Mouse (Mus musculus): ENCODE measurements at regions not wholly inside any gene's neighbourhood (a gene's known extent, or its start where the extent isn't known, plus 50 kb on each side); places are given as distances from the start of the nearest gene placed in this dataset.

DNA sequence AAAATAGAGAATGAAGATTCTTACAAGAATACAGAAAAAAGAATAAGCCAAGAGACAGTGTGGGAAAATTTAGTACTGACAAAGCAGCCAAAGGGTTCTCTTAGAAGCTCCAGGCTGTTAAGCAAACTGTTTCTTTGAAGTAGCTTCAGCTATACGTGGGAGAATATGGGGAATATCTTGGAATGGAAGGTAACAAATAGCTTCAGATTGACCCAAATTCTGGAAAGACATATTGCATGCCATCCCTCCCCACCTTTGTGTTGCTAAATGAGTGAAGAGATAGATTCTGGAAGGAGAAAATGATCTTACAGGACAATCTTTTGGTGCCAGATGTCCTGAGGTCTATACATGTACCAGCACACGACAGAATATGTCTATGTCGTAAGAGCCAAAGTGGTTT, 591.9 kb upstream of the Cdh6 start:
- no peak for DNase-seq

GRCm38 (mm10) chr15:13764587-13764986, 591.1 kb upstream of the Cdh6 start:
- DNase-seq: no peak

DNA sequence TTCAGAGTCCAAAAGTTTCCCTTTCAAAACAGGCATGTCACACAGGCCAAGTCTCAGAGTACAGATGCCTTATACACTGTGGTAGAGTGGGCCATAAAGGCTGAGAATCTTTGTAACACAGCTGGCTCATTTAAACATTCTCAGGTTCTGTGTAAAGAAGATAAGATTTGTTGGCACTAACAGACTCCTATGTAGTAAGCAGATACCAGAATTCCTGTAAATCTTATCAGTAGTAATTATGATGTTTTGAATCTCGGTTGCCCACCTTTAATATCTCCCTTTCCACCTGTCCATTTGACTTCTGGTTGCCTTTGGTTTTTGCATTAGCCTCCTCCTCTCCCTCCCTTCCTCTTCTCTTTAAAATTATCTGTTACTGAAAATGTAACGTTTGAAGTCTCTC, 573.1 kb upstream of the Cdh6 start:
- no peak for DNase-seq

DNA sequence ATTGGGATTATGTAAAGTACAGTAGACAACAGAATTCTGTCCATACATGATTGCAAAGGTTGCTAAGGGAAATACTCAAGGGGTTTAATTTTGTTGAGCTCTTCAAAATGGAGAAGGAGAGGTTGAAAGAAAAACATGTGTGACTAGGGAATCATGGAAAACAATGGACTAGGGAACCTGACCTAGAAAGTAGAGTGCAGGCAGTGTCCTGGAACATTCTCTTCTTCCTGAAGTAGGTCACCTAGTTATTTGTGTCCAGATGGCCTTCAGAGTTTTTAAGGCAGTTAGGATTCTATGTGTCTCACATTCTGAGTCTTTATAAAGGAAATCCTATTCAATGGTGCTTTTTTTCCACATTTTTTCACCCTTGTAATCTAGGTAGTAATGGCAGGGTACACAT, 532.8 kb upstream of the Cdh6 start:
- DNase-seq: no peak

DNA sequence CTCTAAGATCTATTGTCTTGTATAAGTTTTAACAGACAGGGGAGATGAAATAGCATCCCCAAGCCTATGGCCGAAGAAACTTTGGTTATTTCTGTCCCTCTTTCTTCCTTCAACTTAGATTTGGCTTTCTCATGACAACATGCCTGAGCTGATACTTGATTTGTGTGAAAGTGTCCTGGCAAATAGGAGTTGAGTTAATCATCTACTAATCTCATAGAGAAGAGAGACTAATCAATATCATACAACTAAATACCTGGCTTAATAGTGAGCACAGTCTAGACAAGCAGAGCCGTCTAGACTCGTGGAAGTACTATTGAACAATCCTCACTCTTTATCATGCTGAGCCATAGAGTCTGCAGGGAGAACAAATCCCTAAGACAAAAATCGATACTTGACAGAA, 531.7 kb upstream of the Cdh6 start:
- DNase-seq: no peak

GRCm38 (mm10) chr15:13668193-13668592, 494.7 kb upstream of the Cdh6 start:
- no peak for DNase-seq

DNA sequence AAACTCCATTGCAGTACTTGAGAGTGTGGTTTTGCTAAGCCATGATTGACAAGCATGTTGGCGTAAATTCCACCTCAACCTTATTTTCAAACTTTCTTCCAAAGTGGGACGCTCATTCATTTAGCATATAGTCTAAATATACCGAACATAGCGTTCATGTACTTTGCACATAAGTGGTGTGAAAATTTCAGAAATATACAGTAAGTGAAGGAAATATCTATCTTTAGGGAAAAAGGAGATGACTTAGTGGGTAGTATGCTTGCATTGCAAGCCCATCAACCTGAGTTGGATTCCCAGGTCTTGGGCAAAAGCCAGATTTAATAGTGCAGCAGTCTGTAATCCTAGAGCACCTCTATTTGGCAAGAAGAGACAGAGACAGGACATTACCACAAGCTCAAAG, 493.8 kb upstream of the Cdh6 start:
- DNase-seq: no peak

GRCm38 (mm10) chr15:13662275-13662674, 488.8 kb upstream of the Cdh6 start:
- no peak for DNase-seq

DNA sequence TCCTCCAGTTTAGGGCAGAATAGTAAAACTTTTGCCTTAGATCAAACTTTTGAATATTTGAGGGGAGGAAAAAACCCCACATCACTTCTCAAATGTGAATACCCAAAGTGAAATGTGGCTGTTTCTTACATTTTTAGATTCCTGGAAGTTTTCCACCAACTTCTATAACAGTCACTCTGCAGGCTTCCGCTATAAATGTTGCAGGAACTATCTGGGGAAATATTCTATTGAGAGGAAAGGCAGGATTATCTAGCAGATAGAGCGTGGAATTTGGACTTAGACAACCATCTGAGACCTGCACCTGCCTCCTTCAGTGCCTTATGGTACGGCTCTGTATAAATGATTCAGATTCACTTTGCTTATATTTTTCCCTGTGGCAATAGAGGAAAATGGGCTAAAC, 481.6 kb upstream of the Cdh6 start:
- no peak for DNase-seq

GRCm38 (mm10) chr15:13635346-13635940, 462.0 kb upstream of the Cdh6 start:
- peak; percentile 3 for DNase-seq

- DNase-seq: no peak
Observed at GRCm38 (mm10) chr15:13602133-13602532, 428.7 kb upstream of the Cdh6 start.

- no peak for DNase-seq
Observed at GRCm38 (mm10) chr15:13597856-13598255, 424.4 kb upstream of the Cdh6 start.

GRCm38 (mm10) chr15:13593823-13594222, 420.3 kb upstream of the Cdh6 start:
- no peak for DNase-seq

- DNase-seq: no peak
Observed at GRCm38 (mm10) chr15:13590864-13591263, 417.4 kb upstream of the Cdh6 start.

DNA sequence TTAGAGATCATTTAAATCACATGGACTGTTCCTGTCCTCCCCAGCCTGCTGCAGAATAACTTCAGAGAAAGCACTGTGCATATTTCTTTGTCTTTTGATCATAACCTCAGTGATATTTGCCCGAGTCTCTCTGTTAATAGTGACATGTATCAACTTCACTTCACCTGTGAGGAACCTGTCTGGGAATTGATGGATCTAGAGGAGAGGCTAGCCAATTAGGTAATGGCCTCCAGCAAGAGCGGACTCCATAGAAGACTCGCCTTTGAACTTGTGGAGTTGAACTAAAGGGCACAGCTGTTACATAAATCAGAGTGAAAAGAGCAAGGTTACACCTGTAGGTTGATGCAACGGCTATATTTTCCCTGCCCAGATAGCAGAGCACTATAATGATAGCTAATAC, 409.8 kb upstream of the Cdh6 start:
- no peak for DNase-seq

DNA sequence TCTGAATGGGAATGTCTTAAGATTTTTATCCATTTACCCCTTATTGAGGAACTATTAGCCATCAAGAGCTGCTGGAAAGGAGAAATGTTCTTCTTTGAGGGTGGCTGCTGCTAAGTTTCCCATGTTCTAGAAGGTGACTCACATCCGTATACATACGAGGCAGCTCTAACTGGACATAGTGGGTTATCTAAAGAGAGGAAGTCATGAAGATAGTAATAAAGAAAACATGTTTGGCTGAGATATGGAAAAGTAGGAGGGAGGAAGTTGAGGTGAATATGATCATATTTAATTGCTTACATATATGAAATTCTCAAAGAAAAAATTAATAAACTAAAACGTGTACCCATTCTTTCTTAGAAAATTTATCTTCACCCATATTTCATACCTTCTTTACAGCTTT, 408.7 kb upstream of the Cdh6 start:
- no peak for DNase-seq

DNA sequence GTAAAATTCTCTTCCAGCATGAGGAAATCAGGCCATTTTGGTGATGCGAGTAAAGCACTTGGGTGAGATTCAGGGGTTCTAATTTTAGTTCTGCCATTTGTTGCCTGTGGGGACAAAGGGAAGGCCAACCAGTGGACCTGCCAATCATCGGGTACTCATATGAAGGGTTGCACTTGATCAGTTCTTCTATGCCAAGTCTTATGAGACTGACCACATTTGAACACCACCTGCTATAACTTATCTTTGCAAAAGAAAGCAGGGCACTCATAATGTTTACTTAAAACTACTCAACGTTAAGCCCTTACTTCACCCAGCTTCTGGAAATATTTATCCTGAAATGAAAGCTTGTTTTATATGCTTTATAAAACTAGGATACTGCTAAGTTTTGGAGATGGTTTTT, 400.1 kb upstream of the Cdh6 start:
- DNase-seq: no peak

GRCm38 (mm10) chr15:13560920-13561319, 387.4 kb upstream of the Cdh6 start:
- DNase-seq: no peak

GRCm38 (mm10) chr15:13549207-13549837, 375.8 kb upstream of the Cdh6 start:
- DNase-seq: no peak

DNA sequence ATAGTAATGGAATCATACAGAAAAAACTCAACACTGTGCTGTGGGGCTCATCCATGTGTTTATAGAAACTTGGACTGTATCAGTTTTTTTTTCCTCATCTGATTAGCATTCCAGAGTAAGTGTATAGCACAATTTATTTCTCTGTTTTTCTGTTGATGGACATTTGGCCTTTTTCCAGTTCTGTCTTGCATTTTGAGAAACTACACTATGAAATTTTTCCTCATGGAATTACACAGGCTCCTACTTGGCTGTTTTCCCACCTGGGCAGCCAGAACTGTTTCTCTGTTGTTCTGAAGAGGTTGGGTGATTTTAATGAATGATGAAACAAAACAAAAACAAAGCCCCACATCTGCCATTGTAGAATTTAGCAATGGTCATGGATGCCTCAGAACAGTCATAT, 366.6 kb upstream of the Cdh6 start:
- no peak for DNase-seq

- DNase-seq: no peak
Observed at GRCm38 (mm10) chr15:13534017-13534416, 360.5 kb upstream of the Cdh6 start.

DNA sequence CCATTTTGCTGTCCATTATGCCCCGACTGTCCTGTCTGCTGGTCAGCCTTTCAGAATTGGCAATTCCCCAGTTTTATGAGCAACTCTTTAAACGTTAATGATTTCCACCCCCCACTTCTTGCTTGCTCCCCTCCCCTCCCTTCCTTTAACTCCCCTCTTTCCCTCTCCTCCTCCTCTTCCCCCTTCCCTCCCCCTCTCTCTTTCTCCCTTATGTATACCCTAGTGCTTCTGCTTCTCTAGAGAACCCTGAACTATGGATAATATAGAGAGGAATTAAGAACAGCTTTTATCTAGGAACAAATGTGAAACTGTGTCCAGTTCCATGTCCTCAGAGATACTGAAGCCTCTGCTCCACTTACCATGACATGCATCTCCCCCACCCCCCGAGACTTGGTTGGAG, 356.5 kb upstream of the Cdh6 start:
- no peak for DNase-seq

- DNase-seq: no peak
Observed at GRCm38 (mm10) chr15:13529050-13529449, 355.6 kb upstream of the Cdh6 start.

All from lung, postnatal 10 days (tissue).